Mouse (Mus musculus) hindbrain, embryonic 16.5 days (tissue): Measurements from ENCODE around the gene Epdr1. TPM values are rescaled to one million over a fixed set of nuclear protein-coding genes. Genes with fewer than 3 reads are reported as not detected.

Experiments
- ATAC-seq: fragments of 200-750 bp; cut with Nextera tagmentation; 2 replicates; pipeline ENCODE4 v1.8.0; 2017; ENCODE audit warnings: moderate TSS enrichment, moderate library complexity
- H3K27ac ChIP-seq: fragments of 300-500 bp; sonication (generic); 2 replicates; pipeline ENCODE4 v1.5.1; 2014; ENCODE audit warnings: low read depth, mild to moderate bottlenecking, control low read depth, low read length, moderate library complexity
- H3K27me3 ChIP-seq: fragments of 300-500 bp; sonication (generic); replicated peaks from 2 replicates; pipeline ENCODE4 v1.6.1; 2014; ENCODE audit warnings: low read length; ENCODE audit not compliant: control insufficient read depth, insufficient read depth
- H3K36me3 ChIP-seq: fragments of 300-500 bp; sonication (generic); 2 replicates; pipeline ENCODE4 v1.6.1; 2014; ENCODE audit warnings: mild to moderate bottlenecking, low read length, moderate library complexity, mixed read lengths; ENCODE audit not compliant: control insufficient read depth, insufficient read depth
- H3K4me1 ChIP-seq: fragments of 300-500 bp; sonication (generic); 2 replicates; pipeline ENCODE4 v1.6.1; 2014; ENCODE audit warnings: low read depth, low read length; ENCODE audit not compliant: control insufficient read depth, insufficient read depth
- H3K4me2 ChIP-seq: fragments of 300-500 bp; sonication (generic); 2 replicates; pipeline ENCODE4 v1.6.1; 2014; ENCODE audit warnings: mild to moderate bottlenecking, low read length, control low read depth, moderate library complexity
- H3K4me3 ChIP-seq: fragments of 300-500 bp; sonication (generic); 2 replicates; pipeline ENCODE4 v1.5.1; 2014; ENCODE audit warnings: mild to moderate bottlenecking, low read length, control low read depth, moderate library complexity
- H3K9ac ChIP-seq: fragments of 300-500 bp; sonication (generic); 2 replicates; pipeline ENCODE4 v1.6.1; 2014; ENCODE audit warnings: low read depth, mild to moderate bottlenecking, control low read depth, low read length, moderate library complexity
- H3K9me3 ChIP-seq: fragments of 300-500 bp; sonication (generic); 2 replicates; pipeline ENCODE4 v1.6.1; 2014; ENCODE audit warnings: mild to moderate bottlenecking, low read length, moderate library complexity; ENCODE audit not compliant: control insufficient read depth
- WGBS: fragments of 180-500 bp; shearing (Covaris S2); extraction: QIAGEN DNeasy Blood & Tissue Kit; methylation state at CpG from one replicate; pipeline ENCODE4 v1.1.7; 2014; 5-methylcytosine and 5-hydroxymethylcytosine counted together
- polyA plus RNA-seq: library from polyadenylated mRNA; unstranded; fragments of >200 nt; fragmentation: Nextera tagmentation; extraction: Ambion mirVana; gene quantifications from 2 replicates; pipeline ENCODE4 v1.2.1, GENCODE M21; 2015

Gene Epdr1
- 26.7 and 33.4 TPM in 2 replicates for polyA plus RNA-seq

DNA sequence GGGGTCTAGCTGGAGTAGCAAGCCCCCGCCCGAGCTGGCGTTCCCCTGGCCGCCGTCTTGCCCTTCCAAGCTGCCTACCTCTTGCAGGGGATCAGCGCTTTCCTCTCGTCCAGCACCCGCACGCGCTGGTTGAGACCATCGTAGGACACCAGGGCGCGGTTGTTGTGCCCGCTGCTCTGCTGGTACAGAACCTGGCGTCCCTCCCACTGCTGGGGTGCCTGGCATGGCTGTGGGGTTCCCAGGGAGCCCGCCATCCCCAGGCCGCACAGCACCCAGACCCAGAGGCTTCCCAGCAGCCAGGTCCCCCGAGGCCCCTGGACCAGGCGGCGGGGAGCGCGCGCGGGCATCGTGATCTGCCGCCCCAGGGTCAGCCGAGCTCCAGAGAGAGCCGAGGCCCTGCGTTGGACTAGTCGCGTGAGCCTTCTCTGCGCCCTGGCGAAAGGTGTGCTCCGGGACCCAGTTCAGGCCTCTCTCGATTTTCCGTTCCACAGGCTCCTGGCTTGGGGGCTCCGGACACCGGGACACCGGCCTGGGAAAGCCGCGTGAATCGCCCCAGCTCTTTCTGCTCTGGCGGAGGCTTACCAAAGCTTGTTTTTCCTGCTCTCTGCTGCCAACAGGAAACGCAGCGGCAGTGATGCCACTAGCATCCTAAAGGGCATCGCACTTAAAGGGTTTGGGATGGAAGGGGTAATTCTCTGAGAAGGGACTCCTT lies at the start of gene Epdr1:
Gene Epdr1, minus strand, starts transcription at position 712 of the 712 bp plus-strand sequence.
- H3K4me3 ChIP-seq: peak within 1 kb of the TSS; percentile 94
- peak within 1 kb of the TSS; percentile 91 for H3K4me2 ChIP-seq
- H3K9ac ChIP-seq: peak within 1 kb of the TSS; percentile 99
- no peaks in the 10 kb centered on the region for H3K36me3 ChIP-seq
- H3K9me3 ChIP-seq: no peaks in the 10 kb centered on the region
- peak; percentile 89 for ATAC-seq
- WGBS: under 1% methylated on average over 43 of the region's 46 CpGs
- peaks cover 6% of the 10 kb centered on the region for H3K4me1 ChIP-seq
- peak within 1 kb of the TSS; percentile 95 for H3K27ac ChIP-seq
- no peaks in the 10 kb centered on the region for H3K27me3 ChIP-seq

DNA sequence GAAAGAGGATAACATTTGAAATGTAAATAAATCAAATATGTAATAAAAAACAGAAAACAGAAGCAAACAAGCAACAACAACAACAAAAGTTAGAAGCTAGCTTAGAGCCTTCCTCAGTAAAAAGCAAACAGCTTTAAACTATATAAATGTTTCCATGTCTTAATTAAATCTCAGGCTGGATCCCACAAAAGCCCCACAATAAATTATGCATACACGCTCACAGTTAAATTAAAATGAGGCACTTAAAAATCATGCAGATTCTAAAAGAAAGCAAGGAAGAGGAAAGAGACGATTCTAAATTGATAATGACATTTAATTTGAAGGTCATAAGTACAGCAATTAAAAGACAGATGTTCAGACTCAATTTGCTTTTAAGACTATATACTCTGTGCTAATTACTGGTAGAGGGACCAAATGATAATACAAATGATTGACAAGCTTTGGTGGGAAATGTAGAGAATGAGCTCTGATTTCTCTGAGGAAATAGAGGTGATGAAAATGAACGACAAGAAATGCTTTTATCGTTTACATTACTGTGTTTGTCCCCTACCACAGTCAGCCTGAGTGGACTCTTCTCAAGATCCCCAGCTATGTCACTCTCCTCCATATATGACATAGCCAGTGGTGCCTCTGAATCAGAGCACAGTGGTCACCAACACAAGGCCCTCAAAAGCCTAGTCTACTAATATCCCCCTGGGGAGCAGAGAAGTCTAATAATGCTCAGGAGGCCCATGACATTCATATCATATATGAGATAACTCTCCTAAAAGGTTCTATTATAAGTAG lies 48.8 kb upstream of the Epdr1 start:
- no peak for ATAC-seq
- Histone ChIP-seq H3K4me3 (no peak overlapping the region), H3K4me2 (no peak overlapping the region), H3K9ac (no peak overlapping the region), H3K36me3 (no peaks in the 10 kb centered on the region), H3K27ac (no peak overlapping the region), H3K9me3 (no peaks in the 10 kb centered on the region), H3K4me1 (no peaks in the 10 kb centered on the region), H3K27me3 (no peaks in the 10 kb centered on the region)
- 67% methylated on average over 4 of the region's 4 CpGs for WGBS

DNA sequence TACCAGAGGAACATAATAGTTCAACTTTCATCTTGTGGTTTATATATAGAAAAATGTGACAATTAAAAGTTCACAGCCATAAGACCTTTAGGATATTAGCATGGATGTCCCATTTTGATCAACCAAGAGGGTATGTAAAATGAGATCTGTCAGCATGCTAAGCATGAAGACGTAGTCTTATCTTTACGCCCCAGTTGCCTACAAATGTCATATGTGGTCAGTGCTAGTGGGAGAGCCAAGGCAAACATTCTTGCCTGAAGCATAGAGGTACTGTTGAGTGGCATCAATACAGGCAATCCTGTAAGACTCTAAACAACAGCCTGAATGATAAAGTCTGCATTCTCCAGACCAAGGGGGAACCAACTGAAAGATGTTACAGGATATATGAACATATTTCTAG lies 32.7 kb upstream of the Epdr1 start:
- H3K27ac ChIP-seq: no peak overlapping the region
- H3K4me1 ChIP-seq: no peaks in the 10 kb centered on the region
- ATAC-seq: no peak
- H3K9ac ChIP-seq: no peak overlapping the region
- H3K9me3 ChIP-seq: no peaks in the 10 kb centered on the region
- no peak overlapping the region for H3K4me2 ChIP-seq
- H3K27me3 ChIP-seq: no peaks in the 10 kb centered on the region
- WGBS: 97% methylated on average over 2 of the region's 2 CpGs
- H3K4me3 ChIP-seq: no peak overlapping the region
- H3K36me3 ChIP-seq: no peaks in the 10 kb centered on the region

DNA sequence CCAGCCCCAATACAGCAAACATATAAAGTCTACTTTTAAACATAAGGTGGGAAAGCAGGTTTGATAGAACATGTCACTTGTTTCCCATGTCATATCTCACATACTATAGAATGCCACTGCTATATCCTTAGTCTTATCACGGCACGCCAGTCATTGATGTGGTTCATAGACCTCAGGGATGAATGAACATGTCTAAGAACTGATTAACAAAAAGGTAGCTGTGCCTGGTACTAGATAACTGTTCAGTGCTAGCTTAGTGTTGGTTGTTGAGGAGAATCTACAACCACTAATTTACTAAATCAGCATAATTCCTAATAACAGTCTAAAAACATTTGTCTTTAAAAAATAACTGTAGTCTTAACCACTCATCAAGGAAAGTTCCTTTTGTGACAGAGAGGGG lies 30.1 kb upstream of the Epdr1 start:
- no peak overlapping the region for H3K4me2 ChIP-seq
- no peak overlapping the region for H3K27ac ChIP-seq
- H3K36me3 ChIP-seq: no peaks in the 10 kb centered on the region
- WGBS: 97% methylated on average over 2 of the region's 2 CpGs
- no peak overlapping the region for H3K9ac ChIP-seq
- no peaks in the 10 kb centered on the region for H3K4me1 ChIP-seq
- no peaks in the 10 kb centered on the region for H3K27me3 ChIP-seq
- H3K4me3 ChIP-seq: no peak overlapping the region
- ATAC-seq: no peak
- H3K9me3 ChIP-seq: no peaks in the 10 kb centered on the region

DNA sequence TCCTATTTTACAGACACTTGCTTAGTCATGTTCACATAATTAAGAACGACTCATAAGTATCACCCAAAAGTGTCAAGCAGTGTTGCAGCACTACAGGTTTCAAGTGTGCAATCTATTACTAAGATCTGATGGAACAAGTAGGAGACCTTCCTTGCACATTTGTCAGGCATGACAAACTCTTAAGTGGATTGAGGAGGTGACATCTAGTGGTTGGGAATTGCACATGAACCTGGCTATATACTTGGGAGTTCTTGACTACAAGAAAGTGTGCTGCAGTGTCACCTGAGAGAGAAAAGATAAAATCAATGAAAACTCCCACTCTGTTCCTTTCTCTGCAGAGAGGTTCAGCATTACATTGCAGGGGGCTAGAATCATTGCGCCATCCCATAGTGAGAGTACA lies 24.5 kb upstream of the Epdr1 start:
- Histone ChIP-seq H3K27ac (no peak overlapping the region), H3K9me3 (no peaks in the 10 kb centered on the region), H3K4me3 (no peak overlapping the region), H3K9ac (no peak overlapping the region), H3K36me3 (no peaks in the 10 kb centered on the region), H3K4me1 (no peaks in the 10 kb centered on the region), H3K4me2 (no peak overlapping the region), H3K27me3 (no peaks in the 10 kb centered on the region)
- no peak for ATAC-seq
- 77% methylated on average over 2 of the region's 2 CpGs for WGBS

DNA sequence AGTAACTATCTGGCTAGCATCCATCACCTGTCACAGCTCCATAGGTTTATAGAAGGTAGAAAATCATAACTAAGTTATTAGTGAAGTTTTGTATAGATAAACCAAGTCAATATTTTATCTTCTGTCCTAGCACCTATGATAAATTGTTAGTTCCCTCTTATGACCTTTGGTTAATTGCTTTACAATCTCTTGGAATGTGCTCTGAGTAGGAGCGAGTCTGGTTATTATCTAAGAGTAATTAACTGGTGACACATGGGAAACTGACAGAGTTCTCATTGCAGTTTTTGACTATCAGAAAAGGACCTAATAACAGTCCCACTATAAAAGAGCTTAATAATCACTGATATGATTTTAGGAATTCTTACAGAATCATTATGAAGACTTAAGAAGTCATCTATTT lies 23.8 kb upstream of the Epdr1 start:
- Histone ChIP-seq H3K9me3 (no peaks in the 10 kb centered on the region), H3K9ac (no peak overlapping the region), H3K27ac (no peak overlapping the region), H3K27me3 (no peaks in the 10 kb centered on the region), H3K4me2 (no peak overlapping the region), H3K4me1 (no peaks in the 10 kb centered on the region), H3K4me3 (no peak overlapping the region), H3K36me3 (no peaks in the 10 kb centered on the region)
- WGBS: 60% methylated on average over 1 of the region's 1 CpGs
- ATAC-seq: no peak

DNA sequence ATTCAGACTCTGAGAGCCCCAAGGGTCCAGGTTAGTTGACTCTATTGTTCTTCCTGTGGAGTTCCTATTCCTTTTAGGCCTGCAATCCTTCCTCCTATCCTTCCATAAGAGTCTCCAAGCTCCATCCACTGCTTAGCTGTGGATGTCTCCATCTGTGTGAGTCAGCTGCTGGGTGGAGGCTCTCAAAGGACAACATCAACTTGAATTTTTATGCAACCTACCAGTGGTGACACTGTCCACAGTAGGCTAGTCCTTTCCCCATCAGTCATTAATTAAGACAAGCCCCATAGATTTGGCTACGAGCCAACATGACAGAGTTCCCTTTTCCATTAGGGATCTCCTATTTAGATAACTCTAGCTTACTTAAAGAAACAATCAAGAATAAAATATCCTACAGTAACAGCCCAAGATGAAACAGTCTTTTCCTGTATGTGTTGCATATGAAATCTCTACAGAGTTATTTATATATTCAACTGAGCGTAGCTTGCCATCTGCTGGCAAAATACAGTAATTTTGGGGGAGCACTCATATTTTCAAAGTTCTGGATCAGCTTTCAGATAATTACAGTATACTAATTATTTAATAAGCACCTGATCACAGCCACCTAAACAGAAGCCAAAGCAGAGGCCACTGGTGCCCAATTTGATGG lies 20.6 kb upstream of the Epdr1 start:
- no peaks in the 10 kb centered on the region for H3K36me3 ChIP-seq
- no peak overlapping the region for H3K4me2 ChIP-seq
- H3K4me1 ChIP-seq: no peaks in the 10 kb centered on the region
- H3K4me3 ChIP-seq: no peak overlapping the region
- H3K27me3 ChIP-seq: no peaks in the 10 kb centered on the region
- 84% methylated on average over 2 of the region's 2 CpGs for WGBS
- no peak overlapping the region for H3K27ac ChIP-seq
- no peaks in the 10 kb centered on the region for H3K9me3 ChIP-seq
- no peak overlapping the region for H3K9ac ChIP-seq
- peak; percentile 24; the same call in 1 of the 2 replicates for ATAC-seq

DNA sequence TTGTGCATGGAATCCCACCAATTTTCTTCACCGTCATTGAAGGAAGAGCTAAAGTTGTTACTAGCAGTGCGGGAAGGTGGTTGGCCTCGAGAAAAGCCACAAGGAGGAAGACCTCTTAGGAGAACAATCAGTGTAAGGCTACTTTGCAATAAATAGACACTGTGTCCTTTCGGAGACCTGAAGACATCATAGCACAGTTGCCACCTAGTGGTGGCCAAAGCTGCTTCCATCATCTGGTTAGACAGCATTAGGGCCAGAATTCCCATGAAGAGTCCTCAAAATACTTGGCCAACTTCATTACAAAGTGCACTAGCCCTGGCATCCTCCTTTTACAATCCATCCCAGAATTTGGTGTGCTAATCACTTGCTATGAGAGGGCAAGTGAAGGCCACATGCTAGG lies 16.4 kb upstream of the Epdr1 start:
- Histone ChIP-seq H3K4me3 (no peak overlapping the region), H3K9ac (no peak overlapping the region), H3K4me2 (no peak overlapping the region), H3K4me1 (no peaks in the 10 kb centered on the region), H3K27me3 (no peaks in the 10 kb centered on the region), H3K36me3 (no peaks in the 10 kb centered on the region), H3K27ac (no peak overlapping the region), H3K9me3 (no peaks in the 10 kb centered on the region)
- no peak for ATAC-seq
- WGBS: 77% methylated on average over 4 of the region's 4 CpGs
